ENCODE assay signal across 8 mouse cellular contexts in genomic region chr10:43479436-43480157, GRCm38 (mm10). TPM values are rescaled to one million over a fixed set of nuclear protein-coding genes. Genes with fewer than 3 reads are reported as not detected.
DNase-seq lines count a peak whose midpoint lies in the region; ATAC-seq lines count a peak whose summit lies in the region.

No protein-coding gene starts in this region.

- intact Hi-C loops in left cerebral cortex, postnatal 14 days (cut with DNase I): loop anchor here (2.0 to 5.0 kb wide), 2 partner anchors 61 to 307 kb away; partner anchors contain the start of genes 1700021F05Rik, 9030612E09Rik and Sobp

- DNase-seq in adipocyte (ENCODE audit: low spot score): peak; percentile 79
- DNase-seq in gastrocnemius, adult 8-10 months (ENCODE audit: low spot score in 2 of 2): peak; percentile 70 to 85
- peak; percentile 89 for DNase-seq in induced T-regulatory cell, adult 2 months (ENCODE audit: low read depth)
- DNase-seq in left cerebral cortex, postnatal 14 days (ENCODE audit: low spot score in 2 of 2): peak; percentile 68 to 76
- peak; percentile 71 for DNase-seq in right cerebral cortex, postnatal 14 days
- DNase-seq in urinary bladder, postnatal 36 days (ENCODE audit: low spot score in 2 of 2): peak; percentile 82 to 86

- ATAC-seq in common myeloid progenitor, adult 5-6 weeks (replicated peaks; ENCODE audit: low read depth, poor library complexity, severe bottlenecking): peak; percentile 78
- peak; percentile 80 for ATAC-seq in megakaryocyte-erythroid progenitor cell, adult 5-6 weeks (replicated peaks; ENCODE audit: low FRiP score, low TSS enrichment, poor library complexity, severe bottlenecking)

RNA-seq across cellular contexts. Expression of gene Bend3, which starts 1.0 kb away (rescaled TPM):
- total RNA-seq in common myeloid progenitor, adult 5-6 weeks (2017): 6.8 and 8.4 TPM in 2 replicates
- 1 to 10 TPM; 4.2 to 5.6 (median 4.9) TPM for total RNA-seq in gastrocnemius, adult 8-10 months (2022)
- total RNA-seq in left cerebral cortex, postnatal 14 days (2021): 1 to 10 TPM; 4.5 to 4.9 TPM
- 12.1 and 19.3 TPM in 2 replicates for total RNA-seq in megakaryocyte-erythroid progenitor cell, adult 5-6 weeks (2014; fragmentation: Nextera tagmentation)
- total RNA-seq in megakaryocyte-erythroid progenitor cell, adult 5-6 weeks (2017): 7.5 and 9.1 TPM in 2 replicates

RNA-seq across cellular contexts. Expression of gene Gm9803, which starts 44.3 kb away (rescaled TPM):
- 30.4 and 35.3 TPM in 2 replicates for total RNA-seq in common myeloid progenitor, adult 5-6 weeks (2017)
- 10 to 100 TPM in 1 of 4 experiments, 1 to 10 TPM in 1, not detected in 2; 9.8 to 13.6 TPM for total RNA-seq in gastrocnemius, adult 8-10 months (2022)
- total RNA-seq in left cerebral cortex, postnatal 14 days (2021): 1 to 10 TPM; 4.0 to 6.4 TPM
- total RNA-seq in megakaryocyte-erythroid progenitor cell, adult 5-6 weeks (2014; fragmentation: Nextera tagmentation): 2.2 and 7.6 TPM in 2 replicates
- total RNA-seq in megakaryocyte-erythroid progenitor cell, adult 5-6 weeks (2017): 3.0 and 41.1 TPM in 2 replicates

Comparison
In these comparisons a context has a peak if more than half of its experiments do, and no peak if none do; other contexts are left out.
1. Peak in every context shown above with its lines: DNase-seq and ATAC-seq.